Mouse (Mus musculus) thymus, adult 2 months (tissue): ENCODE results near the gene Ncapd3. TPM values are rescaled to one million over a fixed set of nuclear protein-coding genes. Genes with fewer than 3 reads are reported as not detected.

Experiments
- DNase-seq: peaks from one replicate; pipeline ENCODE4 v3.0.0; 2021
- H3K27ac ChIP-seq: fragments of 200-500 bp; 2 replicates; pipeline ENCODE4 v1.5.1; 2012; ENCODE audit warnings: low read length, control low read depth; ENCODE audit not compliant: control insufficient read depth, insufficient read depth
- H3K27me3 ChIP-seq: fragments of 200-500 bp; 2 replicates; pipeline ENCODE4 v1.6.1; 2012; ENCODE audit warnings: mild to moderate bottlenecking, low read length, moderate library complexity, mixed read lengths; ENCODE audit not compliant: control insufficient read depth, insufficient read depth
- H3K36me3 ChIP-seq: fragments of 200-500 bp; 2 replicates; pipeline ENCODE4 v1.6.1; 2012; ENCODE audit warnings: mild to moderate bottlenecking, low read length, moderate library complexity; ENCODE audit not compliant: control insufficient read depth, insufficient read depth
- H3K4me1 ChIP-seq: fragments of 200-500 bp; replicated peaks from 2 replicates; pipeline ENCODE4 v1.6.1; 2012; ENCODE audit warnings: low read length; ENCODE audit not compliant: control insufficient read depth, insufficient read depth
- H3K4me3 ChIP-seq: fragments of 200-500 bp; 2 replicates; pipeline ENCODE4 v1.5.1; 2012; ENCODE audit warnings: mild to moderate bottlenecking, low read length, control low read depth, moderate library complexity; ENCODE audit not compliant: control insufficient read depth, insufficient read depth
- CTCF ChIP-seq: fragments of 200-500 bp; IDR thresholded peaks from 2 replicates; pipeline ENCODE4 v1.5.1; 2012; ENCODE audit warnings: mild to moderate bottlenecking, control low read depth, low read length, moderate library complexity, borderline replicate concordance; ENCODE audit not compliant: control insufficient read depth, poor library complexity, insufficient read depth; ENCODE audit errors: extremely low read depth
- POLR2A ChIP-seq: fragments of 200-500 bp; IDR thresholded peaks from 2 replicates; pipeline ENCODE4 v1.6.1; 2012; ENCODE audit warnings: mild to moderate bottlenecking, low read length, control low read depth, moderate library complexity; ENCODE audit not compliant: control insufficient read depth, poor library complexity, insufficient read depth; ENCODE audit errors: extremely low read depth
- WGBS: fragments of 180-500 bp; shearing (Covaris S2); methylation state at CpG from one replicate; pipeline ENCODE4 v1.1.7; 2018; 5-methylcytosine and 5-hydroxymethylcytosine counted together
- polyA plus RNA-seq: library from polyadenylated mRNA; depleted of rRNA; stranded (reverse); fragments of >200 nt; gene quantifications from 2 replicates; pipeline ENCODE4 v1.2.3, GENCODE M21; 2012

Ncapd3 gene
- polyA plus RNA-seq, 1 experiment = 75.5 TPM

GRCm38 (mm10) chr9:27086256-27086655 lies 56.3 kb downstream of the Ncapd3 start:
- Histone ChIP-seq H3K36me3 (peaks cover 85% of the 10 kb centered on the region), H3K27ac (no peak overlapping the region), H3K4me3 (no peak overlapping the region), H3K4me1 (no peaks in the 10 kb centered on the region), H3K27me3 (no peaks in the 10 kb centered on the region)
- TF ChIP-seq CTCF (no peak), POLR2A (no peak)
- 96% methylated on average over 5 of the region's 5 CpGs for WGBS
- no peak for DNase-seq

GRCm38 (mm10) chr9:27087402-27087801 lies 57.4 kb downstream of the Ncapd3 start:
- H3K4me1 ChIP-seq = no peaks in the 10 kb centered on the region
- WGBS = 96% methylated on average over 3 of the region's 3 CpGs
- no peak overlapping the region for H3K4me3 ChIP-seq

GRCm38 (mm10) chr9:27090134-27090533 lies 60.2 kb downstream of the Ncapd3 start:
- H3K4me3 ChIP-seq = no peak overlapping the region
- H3K4me1 ChIP-seq = no peaks in the 10 kb centered on the region
- peaks cover 80% of the 10 kb centered on the region for H3K36me3 ChIP-seq
- 100% methylated on average over 1 of the region's 1 CpGs for WGBS
- DNase-seq = no peak
- no peaks in the 10 kb centered on the region for H3K27me3 ChIP-seq
- H3K27ac ChIP-seq = no peak overlapping the region
- TF ChIP-seq CTCF = no peak
- TF ChIP-seq POLR2A = no peak

More at GRCm38 (mm10) chr9:27087402-27087801, 57.4 kb downstream of the Ncapd3 start:
- peaks cover 87% of the 10 kb centered on the region for H3K36me3 ChIP-seq
- DNase-seq = no peak
- TF ChIP-seq POLR2A = no peak
- no peak for TF ChIP-seq CTCF
- H3K27ac ChIP-seq = no peak overlapping the region
- H3K27me3 ChIP-seq = no peaks in the 10 kb centered on the region

- H3K36me3 ChIP-seq = peaks cover 80% of the 10 kb centered on the region
- no peak overlapping the region for H3K27ac ChIP-seq
- no peak for DNase-seq
- no peaks in the 10 kb centered on the region for H3K4me1 ChIP-seq
- no peaks in the 10 kb centered on the region for H3K27me3 ChIP-seq
- H3K4me3 ChIP-seq = no peak overlapping the region
- no peak for TF ChIP-seq CTCF
- WGBS = 95% methylated on average over 13 of the region's 13 CpGs
Measured at GRCm38 (mm10) chr9:27090801-27091775, 61.1 kb downstream of the Ncapd3 start.

- Histone ChIP-seq H3K27me3 (no peaks in the 10 kb centered on the region), H3K27ac (no peak overlapping the region), H3K36me3 (peaks cover 66% of the 10 kb centered on the region), H3K4me1 (no peaks in the 10 kb centered on the region), H3K4me3 (no peak overlapping the region)
- TF ChIP-seq CTCF (no peak), POLR2A (no peak)
- 95% methylated on average over 6 of the region's 6 CpGs for WGBS
- no peak for DNase-seq
Measured at GRCm38 (mm10) chr9:27092916-27093315, 62.9 kb downstream of the Ncapd3 start.

- TF ChIP-seq CTCF (no peak), POLR2A (no peak)
- Histone ChIP-seq H3K36me3 (peaks cover 24% of the 10 kb centered on the region), H3K27ac (no peak overlapping the region), H3K4me1 (no peaks in the 10 kb centered on the region), H3K27me3 (no peaks in the 10 kb centered on the region), H3K4me3 (no peak overlapping the region)
- DNase-seq = no peak
- WGBS = 43% methylated on average over 4 of the region's 4 CpGs
Measured at GRCm38 (mm10) chr9:27098092-27098491, 68.1 kb downstream of the Ncapd3 start.
